12 mouse cellular contexts compared by ENCODE assay signal in the genomic region with DNA sequence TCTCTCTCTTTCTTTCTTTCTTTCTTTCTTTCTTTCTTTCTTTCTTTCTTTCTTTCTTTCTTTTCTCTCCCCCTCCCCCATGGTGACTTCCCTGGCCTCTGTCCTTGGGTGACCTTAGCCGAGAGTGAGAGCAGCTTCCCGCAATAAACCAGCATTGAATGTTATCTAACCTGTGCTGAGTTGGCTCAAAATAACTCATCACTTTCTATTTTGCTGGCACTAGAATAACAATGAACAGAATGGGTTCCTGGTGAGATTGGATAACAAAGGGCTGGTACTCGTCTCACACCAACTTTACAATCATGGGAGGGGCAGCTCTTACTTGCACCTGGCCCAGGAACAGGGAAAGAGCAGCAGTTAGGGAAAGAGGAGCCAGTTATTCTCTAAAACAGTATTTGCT. TPM values are rescaled to one million over a fixed set of nuclear protein-coding genes. Genes with fewer than 3 reads are reported as not detected.
DNase-seq lines count a peak whose midpoint lies in the region; ATAC-seq and TF ChIP-seq lines count a peak whose summit lies in the region.
"Had no signal": no experiment of that assay in that cellular context is flagged by ENCODE, and none has a peak within 500 bp of the region (broad histone marks: within the 10 kb centered on the region; RNA-seq: fewer than 3 reads in every experiment).

No protein-coding gene starts in this region.

- no peak for TF ChIP-seq EP300 in heart, adult 2 months (IDR thresholded peaks at IDR 0.05; ENCODE audit: insufficient read depth, low read depth, low read length)
- no peak for TF ChIP-seq EP300 in liver, postnatal 0 days (IDR thresholded peaks at IDR 0.05; ENCODE audit: low read depth)
- TF ChIP-seq EP300 in CH12.LX (IDR thresholded peaks at IDR 0.05; ENCODE audit: low read length), result no peak

- TF ChIP-seq POLR2A in heart, adult 2 months (IDR thresholded peaks at IDR 0.05; ENCODE audit: insufficient read depth, low read depth, low read length), result no peak
- TF ChIP-seq POLR2A in CH12.LX (IDR thresholded peaks at IDR 0.05; ENCODE audit: low read depth, low read length), result no peak

- no peaks in the 10 kb centered on the region for H3K9me3 ChIP-seq in liver, embryonic 11.5 days (ENCODE audit: control insufficient read depth, low read length)
- no peaks in the 10 kb centered on the region for H3K9me3 ChIP-seq in liver, postnatal 0 days (ENCODE audit: low read length)
- H3K9me3 ChIP-seq in CH12.LX (replicated peaks; ENCODE audit: low read length), result no peaks in the 10 kb centered on the region

- 3% methylated on average over 3 of the region's 3 CpGs for WGBS in heart, adult 2 months
- WGBS in liver, embryonic 11.5 days, result 12% methylated on average over 3 of the region's 3 CpGs
- WGBS in liver, postnatal 0 days (ENCODE audit: insufficient replicate concordance), result 16% methylated on average over 3 of the region's 3 CpGs

- TF ChIP-seq CTCF in heart, adult 2 months (IDR thresholded peaks at IDR 0.05), result no peak
- no peak for TF ChIP-seq CTCF in liver, postnatal 0 days (IDR thresholded peaks at IDR 0.05; ENCODE audit: low read depth)
- no peak for TF ChIP-seq CTCF in CH12.LX (conservative IDR thresholded peaks at IDR 0.05 in 1 of 2, IDR thresholded peaks at IDR 0.05 in 1 of 2; ENCODE audit: low read depth in 2 of 2, low read length in 2 of 2)

- no peak for DNase-seq in heart, adult 2 months
- no peak for DNase-seq in heart, postnatal 36 days
- no peak for DNase-seq in liver, embryonic 11.5 days (ENCODE audit: low spot score)
- no peak for DNase-seq in liver, postnatal 0 days
- no peak for DNase-seq in CH12.LX (ENCODE audit: extremely low read depth)
- peak; percentile 79 for DNase-seq in WW6 (ENCODE audit: low read depth, low spot score)
- no peak for DNase-seq in thymus, postnatal 25 days
- DNase-seq in adrenal gland, adult 18-20 months (ENCODE audit: low spot score in 2 of 2), result no peak
- DNase-seq: adrenal gland, adult 8-10 months; gastrocnemius, postnatal 36 days; kidney, adult 8-10 months had no signal

- no peak overlapping the region for H3K9ac ChIP-seq in heart, adult 2 months (ENCODE audit: low read depth, low read length)
- no peak overlapping the region for H3K9ac ChIP-seq in liver, embryonic 11.5 days (ENCODE audit: low read depth, low read length)
- no peak overlapping the region for H3K9ac ChIP-seq in liver, postnatal 0 days (replicated peaks)
- no peak overlapping the region for H3K9ac ChIP-seq in CH12.LX (ENCODE audit: insufficient read depth, low read depth)

- dilution Hi-C loops in CH12.LX (cut with MboI; ENCODE audit: extremely low pct_ligation_motif_present, extremely low pct_unique_long_range_greater_than_20kb, low sequenced_read_pairs), result no loop called here

- ATAC-seq in liver, embryonic 11.5 days (replicated peaks; ENCODE audit: low FRiP score), result no peak
- ATAC-seq in liver, postnatal 0 days, result no peak

- in situ Hi-C loops in CH12.LX (cut with MboI; ENCODE audit: low pct_ligation_motif_present, low pct_unique_long_range_greater_than_20kb, low sequenced_read_pairs), result no loop called here

- no peak for TF ChIP-seq RAD21 in CH12.LX (IDR thresholded peaks at IDR 0.05; ENCODE audit: low read depth, low read length)

- no peaks in the 10 kb centered on the region for H3K79me2 ChIP-seq in heart, adult 2 months (replicated peaks; ENCODE audit: control insufficient read depth, insufficient read depth, low read length)
- no peaks in the 10 kb centered on the region for H3K79me2 ChIP-seq in CH12.LX (replicated peaks; ENCODE audit: control insufficient read depth, extremely low read depth, insufficient read depth, poor library complexity, severe bottlenecking)

- H3K27ac ChIP-seq in heart, adult 2 months, result peak overlapping the region; percentile 47
- no peak overlapping the region for H3K27ac ChIP-seq in liver, embryonic 11.5 days (ENCODE audit: low read depth, low read length)
- H3K27ac ChIP-seq in liver, postnatal 0 days (ENCODE audit: low read depth), result no peak overlapping the region
- no peak overlapping the region for H3K27ac ChIP-seq in CH12.LX (ENCODE audit: insufficient read depth, low read depth)
- H3K27ac ChIP-seq: hindbrain, postnatal 0 days had no signal

- no peaks in the 10 kb centered on the region for H3K27me3 ChIP-seq in heart, adult 2 months (ENCODE audit: control insufficient read depth, insufficient read depth, low read length)
- H3K27me3 ChIP-seq in liver, embryonic 11.5 days (replicated peaks; ENCODE audit: control insufficient read depth, insufficient read depth, low read length), result peaks cover 32% of the 10 kb centered on the region
- peaks cover 36% of the 10 kb centered on the region for H3K27me3 ChIP-seq in liver, postnatal 0 days (ENCODE audit: insufficient read depth, low read length)
- H3K27me3 ChIP-seq in CH12.LX (replicated peaks), result peaks cover 83% of the 10 kb centered on the region

- peaks cover 4% of the 10 kb centered on the region; the same call in 1 of the 2 replicates for H3K4me1 ChIP-seq in heart, adult 2 months (ENCODE audit: control insufficient read depth, insufficient read depth, low read length)
- H3K4me1 ChIP-seq in liver, embryonic 11.5 days (replicated peaks; ENCODE audit: control insufficient read depth, insufficient read depth, low read length), result peaks cover 27% of the 10 kb centered on the region
- peaks cover 15% of the 10 kb centered on the region for H3K4me1 ChIP-seq in liver, postnatal 0 days (ENCODE audit: insufficient read depth)
- H3K4me1 ChIP-seq in CH12.LX (ENCODE audit: control insufficient read depth in 1 of 2, insufficient read depth in 2 of 2), result peaks cover 2 to 4% of the 10 kb centered on the region in 2 experiments; a peak in 2 of 4 replicates

- H3K4me2 ChIP-seq in liver, embryonic 11.5 days, result peak overlapping the region; percentile 6; the same call in 1 of the 2 replicates
- H3K4me2 ChIP-seq in liver, postnatal 0 days (ENCODE audit: low read depth, low read length), result no peak overlapping the region
- peak overlapping the region; percentile 95 for H3K4me2 ChIP-seq in CH12.LX (ENCODE audit: insufficient read depth, low read depth, poor library complexity, severe bottlenecking)

- no peaks in the 10 kb centered on the region for H3K36me3 ChIP-seq in heart, adult 2 months (ENCODE audit: control insufficient read depth, insufficient read depth, low read length)
- H3K36me3 ChIP-seq in liver, embryonic 11.5 days (ENCODE audit: control insufficient read depth, insufficient read depth, low read length), result no peaks in the 10 kb centered on the region
- H3K36me3 ChIP-seq in liver, postnatal 0 days (replicated peaks; ENCODE audit: insufficient read depth, low read length), result no peaks in the 10 kb centered on the region
- no peaks in the 10 kb centered on the region for H3K36me3 ChIP-seq in CH12.LX (replicated peaks in 1 of 2; ENCODE audit: control insufficient read depth in 1 of 2, insufficient read depth in 1 of 2, low read length in 1 of 2)

- no peak overlapping the region for H3K4me3 ChIP-seq in heart, adult 2 months
- H3K4me3 ChIP-seq in liver, embryonic 11.5 days (ENCODE audit: low read depth, low read length), result no peak overlapping the region
- H3K4me3 ChIP-seq in liver, postnatal 0 days (ENCODE audit: low read depth, low read length), result no peak overlapping the region
- H3K4me3 ChIP-seq in CH12.LX (replicated peaks in 1 of 3; ENCODE audit: low read depth in 2 of 3, low read length in 2 of 3, poor library complexity in 1 of 3), result no peak overlapping the region

- intact Hi-C loops in heart, adult 2 months (cut with DNase I), result loop anchor here (1.0 kb wide), 1 partner anchor 106 kb away; the partner anchor contains the start of gene Hus1
- intact Hi-C loops in heart, postnatal 36 days (cut with DNase I), result loop anchor here (2.0 kb wide), 1 partner anchor 106 kb away; the partner anchor contains the start of gene Hus1

TF ChIP-seq in CH12.LX, 34 proteins besides CTCF, POLR2A, EP300 and RAD21:
- TF ChIP-seq RCOR1 (conservative IDR thresholded peaks at IDR 0.05; ENCODE audit: low read depth, low read length) (no peak), MXI1 (IDR thresholded peaks at IDR 0.05; ENCODE audit: low read depth, low read length) (no peak), ETS1 (conservative IDR thresholded peaks at IDR 0.05; ENCODE audit: low read depth, low read length) (no peak), USF1 (IDR thresholded peaks at IDR 0.05; ENCODE audit: low read depth, low read length) (no peak), POLR2AphosphoS2 (IDR thresholded peaks at IDR 0.05; ENCODE audit: low read depth, low read length) (no peak), MAZ (IDR thresholded peaks at IDR 0.05; ENCODE audit: low read depth, low read length) (no peak), PAX5 (IDR thresholded peaks at IDR 0.05; ENCODE audit: low read length) (no peak), USF2 (conservative IDR thresholded peaks at IDR 0.05; ENCODE audit: low read depth, low read length) (no peak), HCFC1 (IDR thresholded peaks at IDR 0.05; ENCODE audit: low read depth, low read length) (no peak), NRF1 (IDR thresholded peaks at IDR 0.05; ENCODE audit: low read depth, low read length) (no peak), NELFE (IDR thresholded peaks at IDR 0.05; ENCODE audit: low read depth, low read length) (no peak), IRF4 (IDR thresholded peaks at IDR 0.05; ENCODE audit: low read depth, low read length) (no peak)

RNA-seq across cellular contexts. Expression of gene Upp1, which starts 1.0 kb away (rescaled TPM):
- 1 to 10 TPM; 4.6 to 5.2 TPM for total RNA-seq in heart, adult 2 months (2021)
- polyA plus RNA-seq in heart, adult 2 months (2012; rRNA removed), result 7.4 and 9.9 TPM in 2 replicates
- total RNA-seq in heart, postnatal 36 days (2021), result 1 to 10 TPM; 5.7 to 6.3 TPM
- polyA plus RNA-seq in liver, embryonic 11.5 days (2014; fragmentation: Nextera tagmentation; extraction: Ambion mirVana), result 5.1 and 6.6 TPM in 2 replicates
- polyA plus RNA-seq in liver, postnatal 0 days (2015; fragmentation: Nextera tagmentation; extraction: Ambion mirVana), result 1.5 and 1.8 TPM in 2 replicates
- total RNA-seq in CH12.LX (2012; rRNA removed) (0.21 TPM in 1 of 2 replicates, not detected in the other), CH12.LX (2014; rRNA removed) (not detected in 2 replicates)
- polyA plus RNA-seq in CH12.LX (2012; ENCODE audit: insufficient read length, low read depth), result not detected in 2 replicates
- 10 to 100 TPM; 11.0 to 12.2 TPM for total RNA-seq in adrenal gland, adult 18-20 months (2021)

Comparison
In these comparisons a context has a peak if more than half of its experiments do, and no peak if none do; other contexts are left out.
1. RNA of gene Upp1, which starts 1.0 kb away (total RNA-seq): 11.0 to 12.2 TPM in adrenal gland, adult 18-20 months, 5.7 to 6.3 TPM in heart, postnatal 36 days and 4.6 to 5.2 TPM in heart, adult 2 months; 0.21 TPM in CH12.LX; every median in the first group is over 4 times any median in the second.